Mouse (Mus musculus): Measurements from ENCODE around the gene Gm20403. TPM values are rescaled to one million over a fixed set of nuclear protein-coding genes. Genes with fewer than 3 reads are reported as not detected.

Gene Gm20403
- 0.79 TPM in 1 of 2 replicates, not detected in the other for polyA plus RNA-seq (2015; fragmentation: Nextera tagmentation; extraction: Ambion mirVana)

DNA sequence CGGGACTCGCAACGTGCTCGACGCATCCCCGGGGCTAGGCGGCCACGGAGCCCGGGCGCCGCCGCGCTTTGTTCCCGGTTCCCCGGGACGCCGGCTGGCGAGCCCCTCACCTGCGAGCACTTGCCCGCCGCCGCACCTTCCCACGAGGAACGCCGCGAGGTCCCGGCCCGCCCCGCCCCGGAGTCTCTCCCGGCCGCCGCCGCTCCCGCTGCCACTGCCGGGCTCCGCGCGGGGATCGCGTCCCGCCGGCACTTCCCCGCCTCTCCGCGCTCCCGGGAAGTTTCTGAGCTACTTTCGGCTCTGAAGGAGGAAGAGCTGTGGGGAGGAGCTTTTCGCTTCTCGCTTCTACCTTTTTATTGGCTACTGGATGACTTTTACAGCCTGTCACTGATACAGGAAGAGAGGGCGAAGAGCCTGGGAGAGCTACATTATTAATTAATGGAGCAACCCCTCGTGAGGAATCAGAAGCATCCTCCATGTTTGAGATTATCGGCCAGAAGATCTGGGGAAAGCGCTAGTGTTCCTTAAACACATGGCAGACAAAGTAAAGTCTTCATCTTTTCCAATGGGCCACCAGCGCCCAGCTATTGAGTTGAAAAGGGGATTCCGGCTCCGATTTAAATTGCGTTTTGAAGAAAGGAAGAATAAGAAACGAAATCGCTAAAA is at the start of gene Gm20403:
Gene Gm20403 (minus strand): TSS at position 478 of the 666 bp plus-strand sequence.

DNA sequence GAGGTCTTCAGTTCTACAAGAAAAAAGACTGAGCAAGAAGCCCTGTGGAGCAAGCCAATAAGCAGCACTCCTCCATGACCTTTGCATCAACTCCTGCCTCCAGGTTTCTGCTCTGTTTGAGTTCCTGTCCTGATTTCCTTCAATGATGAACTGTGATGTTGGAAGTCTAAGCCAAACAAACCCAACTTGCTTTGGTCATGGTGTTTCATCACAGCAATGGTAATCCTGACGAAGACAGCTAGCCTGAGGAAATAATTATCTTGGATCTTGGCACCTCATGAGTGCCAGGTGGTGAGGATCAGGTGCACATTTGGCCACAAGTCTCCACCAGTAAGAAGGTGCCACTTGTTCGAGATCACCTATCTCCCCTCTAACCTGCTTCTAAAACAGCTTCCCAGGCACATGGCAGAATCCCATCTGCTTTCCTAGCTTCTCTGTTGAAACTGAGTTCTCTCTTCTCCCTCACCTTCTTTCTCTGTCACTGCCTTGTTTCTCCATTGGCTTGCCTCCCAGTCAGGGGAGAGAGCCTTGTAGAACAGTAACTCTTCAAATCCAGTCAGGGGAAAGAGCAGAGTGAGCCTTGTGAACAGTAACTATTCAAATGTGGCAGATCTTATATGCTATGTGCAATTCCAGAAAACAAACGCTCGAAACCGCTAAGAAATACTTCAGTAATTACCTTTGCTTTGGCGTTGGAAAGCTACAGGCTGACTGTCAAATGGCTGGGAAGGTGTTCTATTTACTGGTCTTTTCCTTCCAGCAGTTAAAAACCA is 27.5 kb upstream of the Gm20403 start, which contains the start of gene Baz1a:
Gene Baz1a (minus strand): TSS at position 723 of the 773 bp plus-strand sequence.

Other genes starting within 250 kb of the Gm20403 start
- 130 and 155 TPM in 2 replicates for gene Snx6, start 190.8 kb downstream of the Gm20403 start, polyA plus RNA-seq (2015; fragmentation: Nextera tagmentation; extraction: Ambion mirVana)
- gene Cfl2, start 123.7 kb downstream of the Gm20403 start, polyA plus RNA-seq (2015; fragmentation: Nextera tagmentation; extraction: Ambion mirVana), result 566 and 668 TPM in 2 replicates
- 10.5 and 11.3 TPM in 2 replicates for gene Baz1a, start 27.8 kb upstream of the Gm20403 start, polyA plus RNA-seq (2015; fragmentation: Nextera tagmentation; extraction: Ambion mirVana)
- 11.3 and 13.0 TPM in 2 replicates for gene 2700097O09Rik, start 93.6 kb upstream of the Gm20403 start, polyA plus RNA-seq (2015; fragmentation: Nextera tagmentation; extraction: Ambion mirVana)
- gene Srp54a, start 93.7 kb upstream of the Gm20403 start, polyA plus RNA-seq (2015; fragmentation: Nextera tagmentation; extraction: Ambion mirVana), result 176 and 208 TPM in 2 replicates
- 43.2 and 53.8 TPM in 2 replicates for gene Fam177a, start 137.9 kb upstream of the Gm20403 start, polyA plus RNA-seq (2015; fragmentation: Nextera tagmentation; extraction: Ambion mirVana)
- 58.1 and 75.9 TPM in 2 replicates for gene Srp54b, start 168.6 kb upstream of the Gm20403 start, polyA plus RNA-seq (2015; fragmentation: Nextera tagmentation; extraction: Ambion mirVana)
- not detected in 2 replicates for gene 1700047I17Rik2, start 213.1 kb upstream of the Gm20403 start, polyA plus RNA-seq (2015; fragmentation: Nextera tagmentation; extraction: Ambion mirVana)
- 72.5 and 97.3 TPM in 2 replicates for gene Srp54c, start 243.6 kb upstream of the Gm20403 start, polyA plus RNA-seq (2015; fragmentation: Nextera tagmentation; extraction: Ambion mirVana)